Mouse (Mus musculus) heart, embryonic 13.5 days (tissue): ENCODE data around the gene Rab26. TPM values are rescaled to one million over a fixed set of nuclear protein-coding genes. Genes with fewer than 3 reads are reported as not detected.

Source experiments
- polyA plus RNA-seq: library from polyadenylated mRNA; unstranded; fragments of >200 nt; fragmentation: Nextera tagmentation; extraction: Ambion mirVana; gene quantifications from 2 replicates; pipeline ENCODE4 v1.2.1, GENCODE M21; 2015

Rab26 gene
- polyA plus RNA-seq, 1 experiment from 2014 or later = 1.0 TPM

Other genes starting within 250 kb of the Rab26 start
- gene Abca17, start 183.1 kb downstream of the Rab26 start, polyA plus RNA-seq = 0.11 TPM in 1 of 2 replicates, not detected in the other
- 6.2 and 6.4 TPM in 2 replicates for gene Abca3, start 182.3 kb downstream of the Rab26 start, polyA plus RNA-seq
- gene Rnps1, start 119.6 kb downstream of the Rab26 start, polyA plus RNA-seq = 234 and 235 TPM in 2 replicates
- gene Eci1, start 107.6 kb downstream of the Rab26 start, polyA plus RNA-seq = 234 and 266 TPM in 2 replicates
- 1.5 and 1.7 TPM in 2 replicates for gene Dnase1l2, start 91.1 kb downstream of the Rab26 start, polyA plus RNA-seq
- 24.5 and 25.9 TPM in 2 replicates for gene E4f1, start 63.9 kb downstream of the Rab26 start, polyA plus RNA-seq
- gene Pgp, start 63.8 kb downstream of the Rab26 start, polyA plus RNA-seq = 61.3 and 66.8 TPM in 2 replicates
- gene Bricd5, start 60.3 kb downstream of the Rab26 start, polyA plus RNA-seq = 0.27 TPM in 1 of 2 replicates, not detected in the other
- gene Mlst8, start 55.1 kb downstream of the Rab26 start, polyA plus RNA-seq = 18.1 TPM in 2 replicates
- gene Caskin1, start 45.6 kb downstream of the Rab26 start, polyA plus RNA-seq = 0.55 and 0.76 TPM in 2 replicates
- gene Traf7, start 6.3 kb downstream of the Rab26 start, polyA plus RNA-seq = 72.5 and 76.1 TPM in 2 replicates
- gene Pkd1, start 15.6 kb upstream of the Rab26 start, polyA plus RNA-seq = 10.9 and 14.2 TPM in 2 replicates
- gene Tsc2, start 98.4 kb upstream of the Rab26 start, polyA plus RNA-seq = 43.4 and 47.9 TPM in 2 replicates
- gene Nthl1, start 98.5 kb upstream of the Rab26 start, polyA plus RNA-seq = 9.6 and 9.8 TPM in 2 replicates
- 46.8 and 51.1 TPM in 2 replicates for gene Slc9a3r2, start 116.1 kb upstream of the Rab26 start, polyA plus RNA-seq
- not detected in 2 replicates for gene Npw, start 124.2 kb upstream of the Rab26 start, polyA plus RNA-seq
- 15.1 and 15.8 TPM in 2 replicates for gene Zfp598, start 135.5 kb upstream of the Rab26 start, polyA plus RNA-seq
- 0.59 and 0.83 TPM in 2 replicates for gene Syngr3, start 155.7 kb upstream of the Rab26 start, polyA plus RNA-seq
- gene Gfer, start 161.9 kb upstream of the Rab26 start, polyA plus RNA-seq = 31.4 and 31.9 TPM in 2 replicates
- gene Noxo1, start 162.0 kb upstream of the Rab26 start, polyA plus RNA-seq = 1.1 TPM in 2 replicates
- 45.7 and 47.4 TPM in 2 replicates for gene Tbl3, start 173.4 kb upstream of the Rab26 start, polyA plus RNA-seq
- not detected in 2 replicates for gene Rnf151, start 183.9 kb upstream of the Rab26 start, polyA plus RNA-seq
- 903 and 1,010 TPM in 2 replicates for gene Rps2, start 183.9 kb upstream of the Rab26 start, polyA plus RNA-seq
- 344 and 399 TPM in 2 replicates for gene Ndufb10, start 190.3 kb upstream of the Rab26 start, polyA plus RNA-seq
- gene Rpl3l, start 193.6 kb upstream of the Rab26 start, polyA plus RNA-seq = 0.68 and 1.1 TPM in 2 replicates
- gene Msrb1, start 202.4 kb upstream of the Rab26 start, polyA plus RNA-seq = 18.0 and 20.4 TPM in 2 replicates
- gene Hs3st6, start 218.8 kb upstream of the Rab26 start, polyA plus RNA-seq = 0.24 and 0.59 TPM in 2 replicates